Mouse (Mus musculus) urinary bladder, adult 18-20 months (tissue): Measurements from ENCODE around the gene Foxp1.

ENCODE experiments used
- DNase-seq, 2 experiments: peaks; one replicate each; pipeline ENCODE4 v3.0.0; 2022; ENCODE audit warnings: low spot score in 2 of 2, mixed read lengths in 2 of 2

Foxp1 gene

GRCm38 (mm10) chr6:99284019-99284418 lies 238.5 kb downstream of the Foxp1 start:
- DNase-seq, result no peak

GRCm38 (mm10) chr6:99282866-99283657 lies 239.5 kb downstream of the Foxp1 start:
- no peak for DNase-seq

DNA sequence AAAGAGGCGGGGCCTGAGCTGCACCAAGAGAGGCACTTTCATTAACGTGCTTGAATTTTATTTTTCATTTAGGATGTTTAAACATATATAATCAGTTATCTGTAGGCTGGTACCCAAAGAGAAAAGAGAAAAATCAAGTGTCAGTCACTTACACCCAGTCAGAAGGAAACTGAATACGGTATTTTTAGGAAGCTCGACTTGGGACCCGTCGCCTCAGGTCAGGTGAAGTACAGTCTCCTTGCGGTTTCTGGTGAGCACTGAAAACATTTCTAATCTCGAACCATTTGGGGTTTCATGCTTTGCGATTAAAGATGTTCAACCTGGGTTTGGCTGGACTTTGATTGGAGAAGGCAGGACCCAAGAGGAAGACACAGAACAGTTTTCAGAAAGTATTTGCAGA lies 241.1 kb downstream of the Foxp1 start:
- no peak for DNase-seq

- no peak for DNase-seq
Measured at GRCm38 (mm10) chr6:99280619-99281018, 241.9 kb downstream of the Foxp1 start.

DNA sequence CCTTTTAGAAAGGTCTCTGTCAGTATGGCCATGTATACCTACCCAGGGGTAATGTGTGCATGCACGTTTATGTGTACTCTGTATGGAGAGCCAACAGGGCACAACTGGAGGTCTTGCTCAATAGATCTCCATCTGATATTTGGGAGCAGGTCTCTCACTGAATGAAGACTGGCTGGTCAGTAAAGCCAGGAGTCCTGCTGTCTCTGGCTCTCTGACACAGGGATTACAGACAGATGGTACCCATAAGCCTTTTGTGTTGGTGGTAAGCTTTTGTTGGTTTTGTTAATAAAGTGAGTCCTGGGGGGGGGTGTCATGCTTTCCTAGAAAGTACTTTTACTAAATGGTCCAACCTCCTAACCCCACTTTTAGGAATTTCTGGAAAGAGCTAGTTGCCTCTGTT lies 245.3 kb downstream of the Foxp1 start:
- no peak for DNase-seq

GRCm38 (mm10) chr6:99276297-99276653 lies 246.2 kb downstream of the Foxp1 start:
- DNase-seq, result no peak

- DNase-seq, result no peak
Measured at GRCm38 (mm10) chr6:99275381-99276296, 246.9 kb downstream of the Foxp1 start.

GRCm38 (mm10) chr6:99274667-99275066 lies 247.9 kb downstream of the Foxp1 start:
- no peak for DNase-seq

GRCm38 (mm10) chr6:99274222-99274621 lies 248.3 kb downstream of the Foxp1 start:
- DNase-seq, result no peak

DNA sequence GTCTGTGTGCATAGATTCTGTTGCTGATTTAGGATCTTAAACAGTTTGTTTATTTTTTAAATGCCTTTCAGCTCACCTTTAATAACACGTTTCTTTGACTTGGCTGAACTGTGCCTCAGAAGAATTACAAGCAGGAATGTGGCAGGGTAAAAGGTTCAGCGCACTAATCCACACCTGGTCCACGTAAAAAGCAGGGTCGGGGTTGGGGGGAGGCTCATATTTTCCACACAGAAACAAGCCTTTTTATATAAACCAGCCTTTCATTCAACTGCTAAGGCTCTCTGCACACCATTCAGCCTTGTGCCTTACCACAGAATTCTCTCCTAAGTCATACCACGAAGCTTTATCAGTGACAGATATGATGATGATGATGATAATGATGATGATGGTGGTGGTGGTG lies 249.3 kb downstream of the Foxp1 start:
- DNase-seq, result no peak

- no peak for DNase-seq
Measured at GRCm38 (mm10) chr6:99272174-99272573, 250.3 kb downstream of the Foxp1 start.

DNA sequence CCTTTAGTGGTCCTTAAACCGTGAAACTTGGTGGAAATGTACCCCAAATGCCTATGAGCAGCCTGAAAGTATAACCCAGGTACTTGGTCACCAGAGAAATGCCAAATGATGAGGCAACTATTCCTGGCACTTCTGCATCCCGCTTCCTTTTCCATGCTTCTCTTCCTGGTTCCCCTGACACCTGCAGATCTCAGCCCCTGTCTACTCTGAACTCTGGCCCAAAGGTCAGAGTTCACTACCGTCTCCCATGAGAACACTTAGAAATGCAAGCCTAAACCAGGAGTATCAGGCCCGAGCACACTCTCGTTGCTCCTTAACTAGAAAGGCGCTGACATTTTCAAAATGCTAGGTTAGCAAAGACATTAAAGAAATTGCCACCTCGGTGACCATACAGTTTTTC lies 250.8 kb downstream of the Foxp1 start:
- DNase-seq, result no peak

- no peak for DNase-seq
Measured at GRCm38 (mm10) chr6:99269921-99270320, 252.6 kb downstream of the Foxp1 start.

- DNase-seq, result no peak
Measured at GRCm38 (mm10) chr6:99268171-99269061, 254.1 kb downstream of the Foxp1 start.

DNA sequence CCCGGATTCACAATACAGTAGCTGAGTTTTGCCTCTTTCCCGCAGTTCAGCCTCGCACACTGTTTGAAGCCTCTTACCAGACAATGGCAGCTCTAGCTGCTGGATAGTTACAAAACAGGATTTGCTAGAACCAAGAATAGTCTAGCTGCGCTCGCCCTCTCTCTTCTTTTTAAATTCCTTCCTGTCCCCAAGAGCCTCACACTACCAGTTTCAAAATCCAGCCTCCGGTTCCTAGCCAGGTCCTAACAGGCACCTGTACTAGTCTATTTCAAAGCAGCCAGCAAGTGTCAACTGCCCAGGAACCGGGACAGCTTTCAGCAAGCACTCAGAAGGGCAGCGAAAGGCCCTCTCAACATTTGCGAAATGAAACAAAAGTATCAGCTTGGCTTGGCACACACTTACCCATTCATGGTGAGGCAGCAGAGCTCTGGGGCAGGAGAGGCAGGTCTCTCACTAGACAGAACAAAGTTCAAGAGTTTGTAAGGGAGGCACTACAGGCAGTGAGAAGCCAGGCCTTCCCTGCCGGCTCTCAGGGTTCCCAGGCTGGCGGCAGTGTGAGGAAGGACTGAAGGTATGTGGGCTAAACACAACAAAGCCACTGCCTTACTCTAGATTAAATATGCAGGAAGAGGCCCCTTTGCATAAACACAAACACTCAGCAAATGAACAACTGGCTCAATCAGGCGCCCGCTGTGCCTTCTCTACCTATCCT lies 256.4 kb downstream of the Foxp1 start:
- peak; percentile 18 to 52 for DNase-seq

- no peak for DNase-seq
Measured at GRCm38 (mm10) chr6:99265173-99265572, 257.3 kb downstream of the Foxp1 start.

GRCm38 (mm10) chr6:99264192-99265093 lies 258.1 kb downstream of the Foxp1 start:
- DNase-seq, result no peak

DNA sequence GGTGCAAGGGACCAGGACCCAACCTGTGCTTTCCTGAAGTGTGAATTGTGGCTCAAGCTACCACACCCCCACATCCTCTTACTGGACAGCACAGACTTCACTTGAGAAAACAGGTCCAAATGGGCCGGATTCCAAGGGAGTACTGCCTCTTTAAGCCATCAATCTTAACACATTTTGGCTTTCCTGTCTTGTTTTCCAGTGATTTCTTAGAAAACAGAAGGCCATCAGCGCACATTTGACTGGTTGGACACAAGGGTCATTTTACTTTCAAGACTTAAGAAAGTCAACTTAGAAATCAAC lies 258.7 kb downstream of the Foxp1 start:
- no peak for DNase-seq

GRCm38 (mm10) chr6:99263061-99263885 lies 259.2 kb downstream of the Foxp1 start:
- DNase-seq, result no peak
